Mouse (Mus musculus): ENCODE measurements around the gene Pinlyp. TPM values are rescaled to one million over a fixed set of nuclear protein-coding genes. Genes with fewer than 3 reads are reported as not detected.

The Pinlyp gene
- polyA plus RNA-seq, 1 experiment from 2014 or later, result not detected

DNA sequence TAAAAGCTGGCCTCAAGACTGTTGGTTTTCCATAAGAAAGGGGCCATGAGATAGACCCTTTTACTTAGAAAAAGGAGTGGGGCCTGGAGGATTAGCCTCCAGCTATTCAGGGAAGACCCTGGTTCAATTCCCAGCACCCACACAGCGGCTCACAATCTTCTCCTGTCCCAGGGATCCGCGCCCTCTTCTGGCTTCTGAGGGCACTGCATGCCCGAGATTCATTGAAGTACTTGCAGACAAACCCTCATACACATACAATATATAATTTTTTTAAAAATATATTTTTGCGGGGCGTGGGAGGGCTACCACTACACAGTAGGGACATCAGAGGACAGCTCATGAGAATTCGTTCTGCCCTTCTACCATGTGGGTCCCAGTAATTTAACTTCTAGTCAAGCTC is 45.0 kb downstream of the Pinlyp start:
- no peak overlapping the region for H3K27ac ChIP-seq
- H3K9ac ChIP-seq (replicated peaks), result no peak overlapping the region
- H3K27me3 ChIP-seq, result peaks cover 4% of the 10 kb centered on the region; the same call in 1 of the 2 replicates
- no peaks in the 10 kb centered on the region for H3K9me3 ChIP-seq
- peaks cover 38% of the 10 kb centered on the region for H3K4me1 ChIP-seq (replicated peaks)
- H3K4me2 ChIP-seq (replicated peaks), result no peak overlapping the region
- H3K36me3 ChIP-seq, result peaks cover 51% of the 10 kb centered on the region
- 37% methylated on average over 7 of the region's 7 CpGs for WGBS
- no peak overlapping the region for H3K4me3 ChIP-seq (replicated peaks)
- no peak for ATAC-seq

DNA sequence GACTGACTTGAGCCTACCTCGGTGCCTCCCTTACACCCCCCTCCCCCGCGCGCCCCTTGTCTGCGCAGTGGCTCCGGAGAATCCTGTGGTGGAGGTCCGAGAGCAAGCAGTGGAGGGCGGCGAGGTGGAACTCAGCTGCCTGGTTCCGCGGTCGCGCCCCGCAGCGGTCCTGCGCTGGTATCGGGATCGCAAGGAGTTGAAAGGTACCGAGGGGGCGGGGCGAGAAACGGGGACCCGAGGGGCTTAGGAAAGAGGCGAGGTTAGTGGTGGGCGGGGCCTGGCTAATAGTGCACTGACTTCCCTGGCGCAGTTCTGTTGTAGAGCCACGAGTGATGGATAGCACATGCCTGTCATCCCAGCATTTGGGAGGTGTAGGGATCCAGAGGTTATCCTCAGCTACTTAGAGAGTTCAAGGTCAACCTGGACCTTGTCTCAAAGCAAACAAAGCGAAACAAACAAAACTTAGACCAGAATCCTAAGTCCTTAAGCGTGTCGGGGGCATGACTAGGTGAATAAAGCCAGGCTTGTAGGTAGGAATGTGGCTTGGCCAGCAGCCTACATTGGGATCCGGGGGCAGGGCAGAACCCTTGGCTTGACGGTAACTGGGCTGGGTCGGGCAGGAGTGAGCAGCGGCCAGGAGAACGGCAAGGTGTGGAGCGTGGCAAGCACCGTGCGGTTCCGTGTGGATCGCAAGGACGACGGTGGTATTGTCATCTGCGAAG is 45.9 kb downstream of the Pinlyp start:
- Histone ChIP-seq H3K4me2 (replicated peaks) (peak overlapping the region; percentile 26), H3K9me3 (no peaks in the 10 kb centered on the region), H3K4me1 (replicated peaks) (peaks cover 29% of the 10 kb centered on the region), H3K27me3 (peaks cover 4% of the 10 kb centered on the region; the same call in 1 of the 2 replicates), H3K9ac (replicated peaks) (no peak overlapping the region), H3K4me3 (replicated peaks) (no peak overlapping the region), H3K36me3 (peaks cover 52% of the 10 kb centered on the region), H3K27ac (no peak overlapping the region)
- no peak for ATAC-seq
- 19% methylated on average over 43 of the region's 43 CpGs for WGBS

Other genes with a start within 250 kb of the Pinlyp start
- gene Zfp61, start 244.9 kb downstream of the Pinlyp start, polyA plus RNA-seq (2015; fragmentation: Nextera tagmentation; extraction: Ambion mirVana), result 41.2 and 49.4 TPM in 2 replicates
- gene Zfp94, start 229.5 kb downstream of the Pinlyp start, polyA plus RNA-seq (2015; fragmentation: Nextera tagmentation; extraction: Ambion mirVana), result 19.4 and 22.0 TPM in 2 replicates
- gene Tescl, start 212.2 kb downstream of the Pinlyp start, polyA plus RNA-seq (2015; fragmentation: Nextera tagmentation; extraction: Ambion mirVana), result 0.40 TPM in 1 of 2 replicates, not detected in the other
- not detected in 2 replicates for gene Lypd5, start 196.9 kb downstream of the Pinlyp start, polyA plus RNA-seq (2015; fragmentation: Nextera tagmentation; extraction: Ambion mirVana)
- gene Kcnn4, start 175.9 kb downstream of the Pinlyp start, polyA plus RNA-seq (2015; fragmentation: Nextera tagmentation; extraction: Ambion mirVana), result 0.40 and 0.66 TPM in 2 replicates
- gene Smg9, start 146.5 kb downstream of the Pinlyp start, polyA plus RNA-seq (2015; fragmentation: Nextera tagmentation; extraction: Ambion mirVana), result 32.9 and 33.5 TPM in 2 replicates
- not detected in 2 replicates for gene Irgc1, start 93.8 kb downstream of the Pinlyp start, polyA plus RNA-seq (2015; fragmentation: Nextera tagmentation; extraction: Ambion mirVana)
- 1.0 and 1.2 TPM in 2 replicates for gene Plaur, start 83.6 kb downstream of the Pinlyp start, polyA plus RNA-seq (2015; fragmentation: Nextera tagmentation; extraction: Ambion mirVana)
- gene Cadm4, start 64.1 kb downstream of the Pinlyp start, polyA plus RNA-seq (2015; fragmentation: Nextera tagmentation; extraction: Ambion mirVana), result 52.4 and 67.8 TPM in 2 replicates
- gene Zfp428, start 39.1 kb downstream of the Pinlyp start, polyA plus RNA-seq (2015; fragmentation: Nextera tagmentation; extraction: Ambion mirVana), result 234 and 261 TPM in 2 replicates
- gene AC161166.1, start 33.7 kb downstream of the Pinlyp start, polyA plus RNA-seq (2015; fragmentation: Nextera tagmentation; extraction: Ambion mirVana), result 1.2 and 1.9 TPM in 2 replicates
- 20.3 and 25.3 TPM in 2 replicates for gene Irgq, start 15.4 kb downstream of the Pinlyp start, polyA plus RNA-seq (2015; fragmentation: Nextera tagmentation; extraction: Ambion mirVana)
- 65.8 and 71.4 TPM in 2 replicates for gene Xrcc1, start 171 bp upstream of the Pinlyp start, polyA plus RNA-seq (2015; fragmentation: Nextera tagmentation; extraction: Ambion mirVana)
- 13.8 and 14.7 TPM in 2 replicates for gene Ethe1, start 41.4 kb upstream of the Pinlyp start, polyA plus RNA-seq (2015; fragmentation: Nextera tagmentation; extraction: Ambion mirVana)
- gene Zfp575, start 41.5 kb upstream of the Pinlyp start, polyA plus RNA-seq (2015; fragmentation: Nextera tagmentation; extraction: Ambion mirVana), result 6.4 and 6.6 TPM in 2 replicates
- not detected in 2 replicates for gene Phldb3, start 64.6 kb upstream of the Pinlyp start, polyA plus RNA-seq (2015; fragmentation: Nextera tagmentation; extraction: Ambion mirVana)
- not detected in 2 replicates for gene Lypd3, start 90.4 kb upstream of the Pinlyp start, polyA plus RNA-seq (2015; fragmentation: Nextera tagmentation; extraction: Ambion mirVana)
- 0.15 TPM in 1 of 2 replicates, not detected in the other for gene Tex101, start 130.6 kb upstream of the Pinlyp start, polyA plus RNA-seq (2015; fragmentation: Nextera tagmentation; extraction: Ambion mirVana)
- gene BC049730, start 163.1 kb upstream of the Pinlyp start, polyA plus RNA-seq (2015; fragmentation: Nextera tagmentation; extraction: Ambion mirVana), result not detected in 2 replicates
- gene Gm4763, start 180.8 kb upstream of the Pinlyp start, polyA plus RNA-seq (2015; fragmentation: Nextera tagmentation; extraction: Ambion mirVana), result not detected in 2 replicates
- 0.26 and 0.34 TPM in 2 replicates for gene Cd177, start 214.2 kb upstream of the Pinlyp start, polyA plus RNA-seq (2015; fragmentation: Nextera tagmentation; extraction: Ambion mirVana)
- gene Ceacam10, start 231.1 kb upstream of the Pinlyp start, polyA plus RNA-seq (2015; fragmentation: Nextera tagmentation; extraction: Ambion mirVana), result not detected in 2 replicates